Mouse (Mus musculus) forebrain, embryonic 15.5 days (tissue): ENCODE measurements around the gene Neb. TPM values are rescaled to one million over a fixed set of nuclear protein-coding genes. Genes with fewer than 3 reads are reported as not detected.

Source experiments
- ATAC-seq: fragments of 200-750 bp; cut with Nextera tagmentation; replicated peaks from 2 replicates; pipeline ENCODE4 v1.8.0; 2017; ENCODE audit warnings: mild to moderate bottlenecking, moderate TSS enrichment, moderate library complexity
- H3K27ac ChIP-seq: fragments of 300-500 bp; sonication (generic); replicated peaks from 2 replicates; pipeline ENCODE4 v1.5.1; 2015; ENCODE audit warnings: mild to moderate bottlenecking, inconsistent platforms
- H3K27me3 ChIP-seq: fragments of 300-500 bp; sonication (generic); 2 replicates; pipeline ENCODE4 v1.6.1; 2015; ENCODE audit warnings: inconsistent platforms
- H3K36me3 ChIP-seq: fragments of 300-500 bp; sonication (generic); 2 replicates; pipeline ENCODE4 v1.6.1; 2015; ENCODE audit warnings: mild to moderate bottlenecking, inconsistent platforms
- H3K4me1 ChIP-seq: fragments of 300-500 bp; sonication (generic); 2 replicates; pipeline ENCODE4 v1.6.1; 2015; ENCODE audit warnings: inconsistent platforms
- H3K4me2 ChIP-seq: fragments of 300-500 bp; sonication (generic); replicated peaks from 2 replicates; pipeline ENCODE4 v1.6.1; 2015; ENCODE audit warnings: mild to moderate bottlenecking, inconsistent platforms
- H3K4me3 ChIP-seq: fragments of 300-500 bp; sonication (generic); 2 replicates; pipeline ENCODE4 v1.5.1; 2015; ENCODE audit warnings: mild to moderate bottlenecking, inconsistent platforms
- H3K9ac ChIP-seq: fragments of 300-500 bp; sonication (generic); replicated peaks from 2 replicates; pipeline ENCODE4 v1.6.1; 2015; ENCODE audit warnings: mild to moderate bottlenecking, inconsistent platforms
- H3K9me3 ChIP-seq: fragments of 300-500 bp; sonication (generic); 2 replicates; pipeline ENCODE4 v1.6.1; 2016; ENCODE audit warnings: inconsistent platforms
- WGBS: fragments of 180-500 bp; shearing (Covaris S2); methylation state at CpG from one replicate; pipeline ENCODE4 v1.1.7; 2015; ENCODE audit warnings: mixed read lengths; 5-methylcytosine and 5-hydroxymethylcytosine counted together
- polyA plus RNA-seq: library from polyadenylated mRNA; unstranded; fragments of >200 nt; fragmentation: Nextera tagmentation; extraction: Ambion mirVana; gene quantifications from 2 replicates; pipeline ENCODE4 v1.2.1, GENCODE M21; 2015

Neb gene
- polyA plus RNA-seq, 1 experiment from 2014 or later = 10.3 TPM

- no peak overlapping the region for H3K9ac ChIP-seq
- H3K36me3 ChIP-seq = no peaks in the 10 kb centered on the region
- no peak overlapping the region for H3K27ac ChIP-seq
- 0 out of 2 replicates have a peak, but pooled peaks cover 3% of the 10 kb centered on the region for H3K4me1 ChIP-seq
- H3K27me3 ChIP-seq = no peaks in the 10 kb centered on the region
- H3K4me2 ChIP-seq = no peak overlapping the region
- 67% methylated on average over 2 of the region's 2 CpGs for WGBS
- no peaks in the 10 kb centered on the region for H3K9me3 ChIP-seq
- no peak overlapping the region for H3K4me3 ChIP-seq
- no peak for ATAC-seq
Measured at GRCm38 (mm10) chr2:52371066-52371465, 7.2 kb downstream of the Neb start.

GRCm38 (mm10) chr2:52369622-52370021 lies 8.7 kb downstream of the Neb start:
- Histone ChIP-seq H3K4me3 (no peak overlapping the region), H3K9me3 (no peaks in the 10 kb centered on the region), H3K4me1 (0 out of 2 replicates have a peak, but pooled peaks cover 3% of the 10 kb centered on the region), H3K4me2 (no peak overlapping the region), H3K9ac (no peak overlapping the region), H3K36me3 (no peaks in the 10 kb centered on the region), H3K27me3 (no peaks in the 10 kb centered on the region), H3K27ac (no peak overlapping the region)
- 91% methylated on average over 6 of the region's 6 CpGs for WGBS
- no peak for ATAC-seq

GRCm38 (mm10) chr2:52367665-52368064 lies 10.6 kb downstream of the Neb start:
- H3K4me1 ChIP-seq = 0 out of 2 replicates have a peak, but pooled peaks cover 3% of the 10 kb centered on the region
- 94% methylated on average over 5 of the region's 5 CpGs for WGBS
- no peaks in the 10 kb centered on the region for H3K36me3 ChIP-seq
- no peak overlapping the region for H3K27ac ChIP-seq
- H3K9me3 ChIP-seq = no peaks in the 10 kb centered on the region
- H3K4me2 ChIP-seq = no peak overlapping the region
- H3K4me3 ChIP-seq = no peak overlapping the region
- no peak for ATAC-seq
- H3K9ac ChIP-seq = no peak overlapping the region
- H3K27me3 ChIP-seq = no peaks in the 10 kb centered on the region

GRCm38 (mm10) chr2:52367248-52367647 lies 11.0 kb downstream of the Neb start:
- no peak for ATAC-seq
- Histone ChIP-seq H3K27me3 (no peaks in the 10 kb centered on the region), H3K9ac (no peak overlapping the region), H3K4me2 (no peak overlapping the region), H3K4me1 (0 out of 2 replicates have a peak, but pooled peaks cover 3% of the 10 kb centered on the region), H3K27ac (no peak overlapping the region), H3K36me3 (no peaks in the 10 kb centered on the region), H3K4me3 (no peak overlapping the region), H3K9me3 (no peaks in the 10 kb centered on the region)
- WGBS = 73% methylated on average over 13 of the region's 13 CpGs

- no peaks in the 10 kb centered on the region for H3K4me1 ChIP-seq
- no peaks in the 10 kb centered on the region for H3K27me3 ChIP-seq
- H3K9me3 ChIP-seq = no peaks in the 10 kb centered on the region
- no peaks in the 10 kb centered on the region for H3K36me3 ChIP-seq
- ATAC-seq = no peak
- H3K9ac ChIP-seq = no peak overlapping the region
- H3K27ac ChIP-seq = no peak overlapping the region
- no peak overlapping the region for H3K4me3 ChIP-seq
- no peak overlapping the region for H3K4me2 ChIP-seq
- 92% methylated on average over 9 of the region's 9 CpGs for WGBS
Measured at GRCm38 (mm10) chr2:52361086-52361485, 17.2 kb downstream of the Neb start.

GRCm38 (mm10) chr2:52359722-52360121 lies 18.6 kb downstream of the Neb start:
- ATAC-seq = no peak
- Histone ChIP-seq H3K4me2 (no peak overlapping the region), H3K4me3 (no peak overlapping the region), H3K9me3 (no peaks in the 10 kb centered on the region), H3K36me3 (no peaks in the 10 kb centered on the region), H3K4me1 (no peaks in the 10 kb centered on the region), H3K27ac (no peak overlapping the region), H3K9ac (no peak overlapping the region), H3K27me3 (no peaks in the 10 kb centered on the region)
- 64% methylated on average over 1 of the region's 1 CpGs for WGBS

- WGBS = 83% methylated on average over 5 of the region's 5 CpGs
- Histone ChIP-seq H3K36me3 (no peaks in the 10 kb centered on the region), H3K4me1 (no peaks in the 10 kb centered on the region), H3K9ac (no peak overlapping the region), H3K4me2 (no peak overlapping the region), H3K4me3 (no peak overlapping the region), H3K9me3 (no peaks in the 10 kb centered on the region), H3K27ac (no peak overlapping the region), H3K27me3 (no peaks in the 10 kb centered on the region)
- ATAC-seq = no peak
Measured at GRCm38 (mm10) chr2:52358156-52358555, 20.1 kb downstream of the Neb start.

GRCm38 (mm10) chr2:52351029-52351428 lies 27.2 kb downstream of the Neb start:
- H3K9me3 ChIP-seq = no peaks in the 10 kb centered on the region
- H3K4me1 ChIP-seq = no peaks in the 10 kb centered on the region
- no peak overlapping the region for H3K4me2 ChIP-seq
- no peak overlapping the region for H3K9ac ChIP-seq
- WGBS = 94% methylated on average over 1 of the region's 1 CpGs
- ATAC-seq = no peak
- no peaks in the 10 kb centered on the region for H3K27me3 ChIP-seq
- no peak overlapping the region for H3K4me3 ChIP-seq
- no peaks in the 10 kb centered on the region for H3K36me3 ChIP-seq
- no peak overlapping the region for H3K27ac ChIP-seq

GRCm38 (mm10) chr2:52340990-52341389 lies 37.3 kb downstream of the Neb start:
- Histone ChIP-seq H3K9ac (no peak overlapping the region), H3K27me3 (no peaks in the 10 kb centered on the region), H3K4me1 (no peaks in the 10 kb centered on the region), H3K36me3 (no peaks in the 10 kb centered on the region), H3K9me3 (no peaks in the 10 kb centered on the region), H3K27ac (no peak overlapping the region), H3K4me2 (no peak overlapping the region), H3K4me3 (no peak overlapping the region)
- no peak for ATAC-seq
- WGBS = 76% methylated on average over 7 of the region's 7 CpGs

GRCm38 (mm10) chr2:52335556-52335955 lies 42.7 kb downstream of the Neb start:
- Histone ChIP-seq H3K27me3 (no peaks in the 10 kb centered on the region), H3K4me3 (no peak overlapping the region)
- 90% methylated on average over 13 of the region's 13 CpGs for WGBS

GRCm38 (mm10) chr2:52335087-52335486 lies 43.2 kb downstream of the Neb start:
- 93% methylated on average over 8 of the region's 8 CpGs for WGBS
- Histone ChIP-seq H3K27ac (no peak overlapping the region), H3K4me1 (no peaks in the 10 kb centered on the region), H3K4me2 (no peak overlapping the region), H3K36me3 (no peaks in the 10 kb centered on the region), H3K9me3 (no peaks in the 10 kb centered on the region), H3K9ac (no peak overlapping the region), H3K27me3 (no peaks in the 10 kb centered on the region), H3K4me3 (no peak overlapping the region)
- no peak for ATAC-seq

More at GRCm38 (mm10) chr2:52335556-52335955, 42.7 kb downstream of the Neb start:
- no peaks in the 10 kb centered on the region for H3K9me3 ChIP-seq
- H3K9ac ChIP-seq = no peak overlapping the region
- H3K4me2 ChIP-seq = no peak overlapping the region
- no peak for ATAC-seq
- H3K27ac ChIP-seq = no peak overlapping the region
- no peaks in the 10 kb centered on the region for H3K4me1 ChIP-seq
- H3K36me3 ChIP-seq = no peaks in the 10 kb centered on the region

- H3K36me3 ChIP-seq = no peaks in the 10 kb centered on the region
- H3K9me3 ChIP-seq = no peaks in the 10 kb centered on the region
- WGBS = 68% methylated on average over 2 of the region's 2 CpGs
Measured at GRCm38 (mm10) chr2:52333535-52333934, 44.7 kb downstream of the Neb start.

GRCm38 (mm10) chr2:52331761-52332160 lies 46.5 kb downstream of the Neb start:
- ATAC-seq = no peak
- H3K4me1 ChIP-seq = no peaks in the 10 kb centered on the region
- H3K27ac ChIP-seq = no peak overlapping the region
- H3K9me3 ChIP-seq = no peaks in the 10 kb centered on the region
- H3K27me3 ChIP-seq = no peaks in the 10 kb centered on the region
- H3K9ac ChIP-seq = no peak overlapping the region
- H3K4me2 ChIP-seq = no peak overlapping the region
- H3K4me3 ChIP-seq = no peak overlapping the region
- 90% methylated on average over 3 of the region's 3 CpGs for WGBS
- no peaks in the 10 kb centered on the region for H3K36me3 ChIP-seq

More at GRCm38 (mm10) chr2:52333535-52333934, 44.7 kb downstream of the Neb start:
- Histone ChIP-seq H3K4me2 (no peak overlapping the region), H3K27ac (no peak overlapping the region), H3K9ac (no peak overlapping the region), H3K4me1 (no peaks in the 10 kb centered on the region), H3K4me3 (no peak overlapping the region), H3K27me3 (no peaks in the 10 kb centered on the region)
- ATAC-seq = no peak
